ENCODE assay signal across 8 mouse cellular contexts in the genomic region with DNA sequence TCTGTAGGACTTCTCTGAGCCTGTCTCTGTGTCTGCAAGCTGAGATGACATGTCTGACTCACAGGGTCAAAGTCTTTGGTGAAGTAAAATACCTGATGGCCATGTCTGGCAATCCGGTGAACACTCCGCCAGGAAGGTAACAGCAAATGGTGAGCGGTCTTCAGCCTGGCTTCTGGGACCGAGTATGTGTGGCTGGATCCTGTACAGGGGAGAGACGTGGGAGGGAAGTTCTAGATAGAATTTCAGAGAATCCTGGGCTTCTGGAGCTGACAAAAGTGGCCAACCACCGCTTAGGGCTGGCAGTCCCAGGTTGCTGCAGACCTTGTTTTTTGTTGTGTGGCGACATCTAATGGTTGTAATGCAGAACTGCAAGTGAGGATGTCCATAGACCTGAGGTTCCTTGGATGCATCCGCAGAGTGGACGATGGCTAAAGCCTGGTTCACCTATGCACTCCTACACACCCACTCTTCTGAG. TPM values are rescaled to one million over a fixed set of nuclear protein-coding genes. Genes with fewer than 3 reads are reported as not detected.
DNase-seq lines count a peak whose midpoint lies in the region; ATAC-seq lines count a peak whose summit lies in the region.
"Had no signal": no experiment of that assay in that cellular context is flagged by ENCODE, and none has a peak within 500 bp of the region (broad histone marks: within the 10 kb centered on the region; RNA-seq: fewer than 3 reads in every experiment).

No protein-coding gene starts in this region.

- no peak overlapping the region for H3K27ac ChIP-seq in hindbrain, embryonic 11.5 days (ENCODE audit: low read depth, low read length)

- 26% methylated on average over 9 of the region's 9 CpGs for WGBS in hindbrain, embryonic 11.5 days

- H3K4me3 ChIP-seq in hindbrain, embryonic 11.5 days (ENCODE audit: low read depth, low read length): no peak overlapping the region
- H3K4me3 ChIP-seq: megakaryocyte, embryonic 14.5 days had no signal

- peak; percentile 71 for DNase-seq in MN1 (ENCODE audit: low spot score)
- peak; percentile 36 for DNase-seq in brain, embryonic 18.5 days (ENCODE audit: low read depth, low spot score)
- peak; percentile 81 for DNase-seq in hindbrain, embryonic 11.5 days (ENCODE audit: low spot score)
- DNase-seq in layer of hippocampus, adult 8-10 months (ENCODE audit: low spot score in 2 of 2): peak; percentile 55 to 67
- peak; percentile 76 for DNase-seq in lung, postnatal 10 days
- DNase-seq in retina, postnatal 1 day: peak; percentile 87

- ATAC-seq in erythroblast, adult 5-6 weeks (replicated peaks; ENCODE audit: low FRiP score, poor library complexity, severe bottlenecking): peak; percentile 75
- ATAC-seq in hindbrain, embryonic 11.5 days (ENCODE audit: low FRiP score): peak; percentile 65

- H3K27me3 ChIP-seq in hindbrain, embryonic 11.5 days (ENCODE audit: control insufficient read depth, insufficient read depth, low read length): no peaks in the 10 kb centered on the region

- no peak overlapping the region for H3K9ac ChIP-seq in hindbrain, embryonic 11.5 days (ENCODE audit: low read depth, low read length)

- no peak overlapping the region for H3K4me2 ChIP-seq in hindbrain, embryonic 11.5 days (replicated peaks; ENCODE audit: low read depth, low read length)

- no peaks in the 10 kb centered on the region for H3K36me3 ChIP-seq in hindbrain, embryonic 11.5 days (ENCODE audit: control insufficient read depth, insufficient read depth, low read length)

- H3K4me1 ChIP-seq in hindbrain, embryonic 11.5 days (replicated peaks; ENCODE audit: control insufficient read depth, insufficient read depth, low read length): no peaks in the 10 kb centered on the region

- H3K9me3 ChIP-seq in hindbrain, embryonic 11.5 days (ENCODE audit: control insufficient read depth, low read length): no peaks in the 10 kb centered on the region

RNA-seq across cellular contexts. Expression of gene Ppp1r32, which starts 3.6 kb away (rescaled TPM):
- not detected in 2 replicates for total RNA-seq in erythroblast, adult 5-6 weeks (2015; ENCODE audit: low replicate concordance)
- 0.94 TPM in 1 of 2 replicates, not detected in the other for total RNA-seq in erythroblast, adult 5-6 weeks (2017; ENCODE audit: low replicate concordance)
- 1.7 TPM in 2 replicates for polyA plus RNA-seq in hindbrain, embryonic 11.5 days (2014; fragmentation: Nextera tagmentation; extraction: Ambion mirVana)
- 1 to 10 TPM; 1.4 to 3.4 (median 1.9) TPM for total RNA-seq in layer of hippocampus, adult 8-10 months (2022)

RNA-seq across cellular contexts. Expression of gene Lrrc10b, which starts 29.0 kb away (rescaled TPM):
- total RNA-seq in erythroblast, adult 5-6 weeks (2015; ENCODE audit: low replicate concordance): not detected in 2 replicates
- total RNA-seq in erythroblast, adult 5-6 weeks (2017; ENCODE audit: low replicate concordance): not detected in 2 replicates
- polyA plus RNA-seq in hindbrain, embryonic 11.5 days (2014; fragmentation: Nextera tagmentation; extraction: Ambion mirVana): 0.59 and 0.69 TPM in 2 replicates
- total RNA-seq in layer of hippocampus, adult 8-10 months (2022): 10 to 100 TPM; 47.8 to 70.9 (median 54.8) TPM

RNA-seq across cellular contexts. Expression of gene Cpsf7, which starts 38.8 kb away (rescaled TPM):
- 18.4 and 27.1 TPM in 2 replicates for total RNA-seq in erythroblast, adult 5-6 weeks (2015; ENCODE audit: low replicate concordance)
- 20.4 and 20.8 TPM in 2 replicates for total RNA-seq in erythroblast, adult 5-6 weeks (2017; ENCODE audit: low replicate concordance)
- 60.9 and 65.4 TPM in 2 replicates for polyA plus RNA-seq in hindbrain, embryonic 11.5 days (2014; fragmentation: Nextera tagmentation; extraction: Ambion mirVana)
- 10 to 100 TPM; 75.6 to 85.5 (median 83.0) TPM for total RNA-seq in layer of hippocampus, adult 8-10 months (2022)

RNA-seq across cellular contexts. Expression of gene Sdhaf2, which starts 39.6 kb away (rescaled TPM):
- 21.5 and 35.4 TPM in 2 replicates for total RNA-seq in erythroblast, adult 5-6 weeks (2015; ENCODE audit: low replicate concordance)
- total RNA-seq in erythroblast, adult 5-6 weeks (2017; ENCODE audit: low replicate concordance): 20.1 and 34.9 TPM in 2 replicates
- 60.9 and 62.6 TPM in 2 replicates for polyA plus RNA-seq in hindbrain, embryonic 11.5 days (2014; fragmentation: Nextera tagmentation; extraction: Ambion mirVana)
- 10 to 100 TPM; 48.8 to 64.9 (median 58.2) TPM for total RNA-seq in layer of hippocampus, adult 8-10 months (2022)

Comparison
In these comparisons a context has a peak if more than half of its experiments do, and no peak if none do; other contexts are left out.
1. DNase-seq: peak in every context shown above with its lines; median percentile 87 in retina, postnatal 1 day; 81 in hindbrain, embryonic 11.5 days; 76 in lung, postnatal 10 days; 71 in MN1; 61 in layer of hippocampus, adult 8-10 months; 36 in brain, embryonic 18.5 days.
2. RNA of gene Lrrc10b, which starts 29.0 kb away (total RNA-seq): 47.8 to 70.9 TPM in layer of hippocampus, adult 8-10 months; not detected in erythroblast, adult 5-6 weeks; every median in the first group is over 10 times any median in the second.